Mouse (Mus musculus): ENCODE measurements around the gene Fcrl5. TPM values are rescaled to one million over a fixed set of nuclear protein-coding genes. Genes with fewer than 3 reads are reported as not detected.

Fcrl5 gene
- polyA plus RNA-seq, 1 experiment from 2014 or later: not detected

- H3K27me3 ChIP-seq (ENCODE audit: low read depth, poor library complexity, severe bottlenecking): no peaks in the 10 kb centered on the region
- peak within 1 kb of the TSS; percentile 86 for H3K4me3 ChIP-seq
- WGBS: 6% methylated on average over 64 of the region's 64 CpGs
- H3K4me1 ChIP-seq: peaks cover 15% of the 10 kb centered on the region
- DNase-seq (ENCODE audit: low spot score): peak; percentile 91
- H3K27ac ChIP-seq: peak within 1 kb of the TSS; percentile 93
- no peaks in the 10 kb centered on the region for H3K9me3 ChIP-seq (replicated peaks)
- H3K36me3 ChIP-seq: peaks cover 33% of the 10 kb centered on the region
Observed at GRCm38 (mm10) chr3:87525043-87525836, 89.7 kb downstream of the Fcrl5 start, which contains the start of gene Etv3. Etv3 (plus strand) TSS chr3:87525407.

GRCm38 (mm10) chr3:87525837-87526570, 90.4 kb downstream of the Fcrl5 start:
- H3K4me1 ChIP-seq: peaks cover 15% of the 10 kb centered on the region
- no peak for DNase-seq (ENCODE audit: low spot score)
- 7% methylated on average over 27 of the region's 27 CpGs for WGBS

GRCm38 (mm10) chr3:87527139-87527538, 91.6 kb downstream of the Fcrl5 start:
- DNase-seq (ENCODE audit: low spot score): no peak

More at GRCm38 (mm10) chr3:87525837-87526570, 90.4 kb downstream of the Fcrl5 start:
- peaks cover 41% of the 10 kb centered on the region for H3K36me3 ChIP-seq
- peak overlapping the region; percentile 93 for H3K27ac ChIP-seq
- H3K4me3 ChIP-seq: peak overlapping the region; percentile 86
- no peaks in the 10 kb centered on the region for H3K27me3 ChIP-seq (ENCODE audit: low read depth, poor library complexity, severe bottlenecking)
- no peaks in the 10 kb centered on the region for H3K9me3 ChIP-seq (replicated peaks)

GRCm38 (mm10) chr3:87528021-87528420, 92.4 kb downstream of the Fcrl5 start:
- DNase-seq (ENCODE audit: low spot score): no peak
- H3K27me3 ChIP-seq (ENCODE audit: low read depth, poor library complexity, severe bottlenecking): no peaks in the 10 kb centered on the region
- WGBS: 89% methylated on average over 8 of the region's 8 CpGs
- H3K36me3 ChIP-seq: peaks cover 60% of the 10 kb centered on the region
- H3K4me3 ChIP-seq: no peak overlapping the region
- H3K9me3 ChIP-seq (replicated peaks): no peaks in the 10 kb centered on the region
- no peak overlapping the region for H3K27ac ChIP-seq
- H3K4me1 ChIP-seq: peaks cover 15% of the 10 kb centered on the region

More at GRCm38 (mm10) chr3:87527139-87527538, 91.6 kb downstream of the Fcrl5 start:
- Histone ChIP-seq H3K4me3 (no peak overlapping the region), H3K27ac (no peak overlapping the region), H3K9me3 (replicated peaks) (no peaks in the 10 kb centered on the region), H3K4me1 (peaks cover 15% of the 10 kb centered on the region), H3K36me3 (peaks cover 52% of the 10 kb centered on the region), H3K27me3 (ENCODE audit: low read depth, poor library complexity, severe bottlenecking) (no peaks in the 10 kb centered on the region)
- WGBS: 88% methylated on average over 12 of the region's 12 CpGs

GRCm38 (mm10) chr3:87528841-87529240, 93.3 kb downstream of the Fcrl5 start:
- no peak for DNase-seq (ENCODE audit: low spot score)
- H3K27me3 ChIP-seq (ENCODE audit: low read depth, poor library complexity, severe bottlenecking): no peaks in the 10 kb centered on the region
- H3K9me3 ChIP-seq (replicated peaks): no peaks in the 10 kb centered on the region
- H3K27ac ChIP-seq: no peak overlapping the region
- H3K4me1 ChIP-seq: peaks cover 15% of the 10 kb centered on the region
- H3K4me3 ChIP-seq: no peak overlapping the region
- H3K36me3 ChIP-seq: peaks cover 69% of the 10 kb centered on the region
- WGBS: 96% methylated on average over 8 of the region's 8 CpGs

GRCm38 (mm10) chr3:87529568-87529967, 94.0 kb downstream of the Fcrl5 start:
- Histone ChIP-seq H3K9me3 (replicated peaks) (no peaks in the 10 kb centered on the region), H3K36me3 (peaks cover 76% of the 10 kb centered on the region), H3K27me3 (ENCODE audit: low read depth, poor library complexity, severe bottlenecking) (no peaks in the 10 kb centered on the region), H3K27ac (no peak overlapping the region), H3K4me1 (peaks cover 15% of the 10 kb centered on the region), H3K4me3 (no peak overlapping the region)
- 89% methylated on average over 11 of the region's 11 CpGs for WGBS
- no peak for DNase-seq (ENCODE audit: low spot score)

GRCm38 (mm10) chr3:87530234-87530633, 94.7 kb downstream of the Fcrl5 start:
- no peaks in the 10 kb centered on the region for H3K27me3 ChIP-seq (ENCODE audit: low read depth, poor library complexity, severe bottlenecking)
- H3K36me3 ChIP-seq: peaks cover 82% of the 10 kb centered on the region
- H3K27ac ChIP-seq: no peak overlapping the region
- no peak overlapping the region for H3K4me3 ChIP-seq
- WGBS: 81% methylated on average over 3 of the region's 3 CpGs
- H3K9me3 ChIP-seq (replicated peaks): no peaks in the 10 kb centered on the region
- no peak for DNase-seq (ENCODE audit: low spot score)
- peaks cover 9% of the 10 kb centered on the region for H3K4me1 ChIP-seq

- no peaks in the 10 kb centered on the region for H3K27me3 ChIP-seq (ENCODE audit: low read depth, poor library complexity, severe bottlenecking)
- H3K4me3 ChIP-seq: no peak overlapping the region
- peaks cover 99% of the 10 kb centered on the region for H3K36me3 ChIP-seq
- 90% methylated on average over 7 of the region's 7 CpGs for WGBS
- DNase-seq (ENCODE audit: low spot score): no peak
- H3K27ac ChIP-seq: no peak overlapping the region
- H3K9me3 ChIP-seq (replicated peaks): no peaks in the 10 kb centered on the region
- no peaks in the 10 kb centered on the region for H3K4me1 ChIP-seq
Observed at GRCm38 (mm10) chr3:87533667-87534378, 98.2 kb downstream of the Fcrl5 start.

GRCm38 (mm10) chr3:87538034-87538433, 102.5 kb downstream of the Fcrl5 start:
- no peaks in the 10 kb centered on the region for H3K9me3 ChIP-seq (replicated peaks)
- no peak overlapping the region for H3K4me3 ChIP-seq
- 72% methylated on average over 10 of the region's 10 CpGs for WGBS
- H3K36me3 ChIP-seq: peaks cover 72% of the 10 kb centered on the region
- DNase-seq (ENCODE audit: low spot score): no peak
- no peaks in the 10 kb centered on the region for H3K27me3 ChIP-seq (ENCODE audit: low read depth, poor library complexity, severe bottlenecking)
- peaks cover 17% of the 10 kb centered on the region for H3K4me1 ChIP-seq
- H3K27ac ChIP-seq: no peak overlapping the region

- Histone ChIP-seq H3K36me3 (peaks cover 51% of the 10 kb centered on the region), H3K9me3 (replicated peaks) (no peaks in the 10 kb centered on the region), H3K27ac (no peak overlapping the region), H3K4me3 (no peak overlapping the region), H3K4me1 (peaks cover 17% of the 10 kb centered on the region), H3K27me3 (ENCODE audit: low read depth, poor library complexity, severe bottlenecking) (no peaks in the 10 kb centered on the region)
- no peak for DNase-seq (ENCODE audit: low spot score)
- 78% methylated on average over 11 of the region's 11 CpGs for WGBS
Observed at GRCm38 (mm10) chr3:87540028-87540675, 104.6 kb downstream of the Fcrl5 start.

GRCm38 (mm10) chr3:87540714-87541113, 105.1 kb downstream of the Fcrl5 start:
- H3K9me3 ChIP-seq (replicated peaks): no peaks in the 10 kb centered on the region
- no peak overlapping the region for H3K4me3 ChIP-seq
- DNase-seq (ENCODE audit: low spot score): no peak
- peaks cover 45% of the 10 kb centered on the region for H3K36me3 ChIP-seq
- peaks cover 21% of the 10 kb centered on the region for H3K4me1 ChIP-seq
- H3K27ac ChIP-seq: no peak overlapping the region
- no peaks in the 10 kb centered on the region for H3K27me3 ChIP-seq (ENCODE audit: low read depth, poor library complexity, severe bottlenecking)
- WGBS: 16% methylated on average over 8 of the region's 8 CpGs

- 80% methylated on average over 7 of the region's 7 CpGs for WGBS
- Histone ChIP-seq H3K27me3 (ENCODE audit: low read depth, poor library complexity, severe bottlenecking) (no peaks in the 10 kb centered on the region), H3K27ac (peak overlapping the region; percentile 43; the same call in 1 of the 2 replicates), H3K36me3 (peaks cover 26% of the 10 kb centered on the region), H3K4me3 (no peak overlapping the region), H3K4me1 (peaks cover 21% of the 10 kb centered on the region), H3K9me3 (replicated peaks) (no peaks in the 10 kb centered on the region)
- no peak for DNase-seq (ENCODE audit: low spot score)
Observed at GRCm38 (mm10) chr3:87542481-87543215, 107.1 kb downstream of the Fcrl5 start.
